Mouse (Mus musculus) CH12.LX (cell line): ENCODE measurements at regions not wholly inside any gene's neighbourhood (a gene's known extent, or its start where the extent isn't known, plus 50 kb on each side); places are given as distances from the start of the nearest gene placed in this dataset.

Experiments used
- CTCF ChIP-seq, 2 experiments: IDR thresholded peaks in 1 of 2; conservative IDR thresholded peaks in 1 of 2; 2 replicates each; pipeline ENCODE4 v1.5.1; 2011 to 2012; ENCODE audit warnings: low read depth in 2 of 2, low read length in 2 of 2, improper control_type of control experiment in 1 of 2, inconsistent platforms in 1 of 2, mild to moderate bottlenecking in 1 of 2, moderate library complexity in 1 of 2
- EP300 ChIP-seq: IDR thresholded peaks from 2 replicates; pipeline ENCODE4 v1.6.1; 2011; ENCODE audit warnings: low read length, improper control_type of control experiment
- JUND ChIP-seq: conservative IDR thresholded peaks from 2 replicates; pipeline ENCODE4 v1.6.1; 2011; ENCODE audit warnings: low read depth, low read length, improper control_type of control experiment
- MAFK ChIP-seq: IDR thresholded peaks from 2 replicates; pipeline ENCODE4 v1.6.1; 2011; ENCODE audit warnings: low read length, improper control_type of control experiment; ENCODE audit not compliant: insufficient replicate concordance
- MAX ChIP-seq: IDR thresholded peaks from 2 replicates; pipeline ENCODE4 v1.6.1; 2011; ENCODE audit warnings: low read length, improper control_type of control experiment
- MAZ ChIP-seq: IDR thresholded peaks from 2 replicates; pipeline ENCODE4 v1.6.1; 2012; ENCODE audit warnings: low read depth, mild to moderate bottlenecking, inconsistent platforms, low read length, improper control_type of control experiment, moderate library complexity
- MYC ChIP-seq: IDR thresholded peaks from 2 replicates; pipeline ENCODE4 v1.6.1; 2011; ENCODE audit warnings: low read depth, mild to moderate bottlenecking, improper control_type of control experiment, low read length
- NRF1 ChIP-seq: IDR thresholded peaks from 2 replicates; pipeline ENCODE4 v1.6.1; 2014; ENCODE audit warnings: low read depth, mild to moderate bottlenecking, inconsistent platforms, low read length, improper control_type of control experiment, moderate library complexity
- POLR2A ChIP-seq: IDR thresholded peaks from 2 replicates; pipeline ENCODE4 v1.6.1; 2011; ENCODE audit warnings: low read depth, mild to moderate bottlenecking, improper control_type of control experiment, low read length
- TBP ChIP-seq: conservative IDR thresholded peaks from 2 replicates; pipeline ENCODE4 v1.6.1; 2011; ENCODE audit warnings: low read depth, low read length, improper control_type of control experiment

DNA sequence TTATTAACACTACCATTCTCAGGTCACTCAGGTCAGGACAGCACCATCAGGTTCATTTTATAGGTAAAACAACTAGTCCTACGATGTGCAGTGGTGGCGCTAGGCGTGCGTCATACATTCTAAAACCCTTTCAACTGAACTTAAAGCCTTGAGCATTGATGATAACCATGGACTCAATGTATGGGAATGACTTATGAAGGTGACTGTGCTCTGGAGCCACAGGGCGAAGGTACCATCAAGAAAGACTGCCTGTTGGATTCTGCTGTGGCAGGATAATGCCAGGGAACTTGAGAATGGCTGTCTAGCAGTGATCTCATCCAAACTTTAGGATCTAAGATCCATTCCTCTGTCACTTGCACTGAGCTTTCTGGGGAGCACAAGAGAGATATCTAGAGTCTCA, 184.7 kb downstream of the Fam43a start:
- no peak for TF ChIP-seq CTCF (conservative IDR thresholded peaks at IDR 0.05 in 1 of 2, IDR thresholded peaks at IDR 0.05 in 1 of 2; ENCODE audit: low read depth in 2 of 2, low read length in 2 of 2)
- no peak for TF ChIP-seq POLR2A
- TF ChIP-seq MAZ = no peak
- no peak for TF ChIP-seq MAX
- no peak for TF ChIP-seq TBP
- TF ChIP-seq MAFK = no peak
- TF ChIP-seq EP300 = no peak
- no peak for TF ChIP-seq JUND
- TF ChIP-seq MYC = no peak
- TF ChIP-seq NRF1 = no peak
